Mouse (Mus musculus) granulocyte monocyte progenitor cell, adult 5-6 weeks (primary cell): Measurements from ENCODE around the gene Dmrt1. TPM values are rescaled to one million over a fixed set of nuclear protein-coding genes. Genes with fewer than 3 reads are reported as not detected.

Experiments used
- ATAC-seq: replicated peaks from 2 replicates; pipeline ENCODE4 v1.8.0; 2016; ENCODE audit warnings: mild to moderate bottlenecking, moderate TSS enrichment, inconsistent platforms; ENCODE audit not compliant: poor library complexity, severe bottlenecking
- total RNA-seq, 2 experiments: library from RNA; stranded (forward) in 1 of 2; stranded (reverse) in 1 of 2; fragments of 200-712, 200-1000 nt in 1 of 2; fragments of >200 nt in 1 of 2; fragmentation: Nextera tagmentation in 1 of 2; gene quantifications; 2 replicates each; pipeline ENCODE4 v1.2.3; 2014 to 2017

Dmrt1 gene
- total RNA-seq, 2 experiments from 2014 or later = not detected

DNA sequence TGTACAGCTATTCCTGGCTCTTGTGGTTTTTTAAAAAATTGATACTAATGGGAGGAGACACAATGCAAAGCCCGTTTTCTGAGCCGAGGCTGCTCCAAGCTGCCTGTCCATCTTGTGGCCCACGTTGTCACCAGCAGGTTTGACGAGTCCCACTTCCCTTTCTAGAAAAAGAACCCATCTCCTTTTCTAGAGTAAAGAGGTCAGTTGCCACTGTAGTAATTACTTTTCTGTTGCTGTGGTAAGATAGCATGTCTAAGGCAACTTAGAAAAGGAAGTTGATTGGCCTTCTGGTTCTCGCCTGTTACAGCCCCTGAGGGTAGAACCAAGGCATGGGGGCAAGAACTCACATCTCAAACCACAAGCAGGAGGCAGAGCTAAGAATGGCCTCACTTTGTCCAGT lies 45.6 kb downstream of the Dmrt1 start:
- ATAC-seq = peak; percentile 40; the same call in 1 of the 2 replicates

GRCm38 (mm10) chr19:25564430-25564829 lies 59.0 kb downstream of the Dmrt1 start:
- no peak for ATAC-seq

DNA sequence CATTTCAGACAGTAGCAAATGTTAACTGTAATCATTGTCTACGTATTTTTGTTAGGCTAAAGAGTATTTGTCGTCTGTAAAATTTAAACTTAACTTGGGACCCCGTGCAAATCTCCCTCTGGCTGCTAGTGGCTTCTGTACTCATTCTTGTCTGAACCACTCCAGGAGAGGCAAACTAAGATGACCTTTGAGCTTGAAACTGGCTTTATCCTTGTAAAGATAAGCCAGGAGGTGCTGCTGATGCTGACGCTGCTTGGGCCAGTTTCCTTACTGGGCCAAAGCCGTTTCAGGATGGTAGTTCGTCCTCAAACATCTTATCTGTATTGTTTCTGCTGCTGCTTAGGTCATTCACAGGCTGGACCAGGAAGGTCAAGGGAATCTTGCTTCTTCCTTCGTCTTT lies 64.4 kb downstream of the Dmrt1 start:
- no peak for ATAC-seq

- ATAC-seq = no peak
Measured at GRCm38 (mm10) chr19:25574431-25574830, 69.0 kb downstream of the Dmrt1 start.

DNA sequence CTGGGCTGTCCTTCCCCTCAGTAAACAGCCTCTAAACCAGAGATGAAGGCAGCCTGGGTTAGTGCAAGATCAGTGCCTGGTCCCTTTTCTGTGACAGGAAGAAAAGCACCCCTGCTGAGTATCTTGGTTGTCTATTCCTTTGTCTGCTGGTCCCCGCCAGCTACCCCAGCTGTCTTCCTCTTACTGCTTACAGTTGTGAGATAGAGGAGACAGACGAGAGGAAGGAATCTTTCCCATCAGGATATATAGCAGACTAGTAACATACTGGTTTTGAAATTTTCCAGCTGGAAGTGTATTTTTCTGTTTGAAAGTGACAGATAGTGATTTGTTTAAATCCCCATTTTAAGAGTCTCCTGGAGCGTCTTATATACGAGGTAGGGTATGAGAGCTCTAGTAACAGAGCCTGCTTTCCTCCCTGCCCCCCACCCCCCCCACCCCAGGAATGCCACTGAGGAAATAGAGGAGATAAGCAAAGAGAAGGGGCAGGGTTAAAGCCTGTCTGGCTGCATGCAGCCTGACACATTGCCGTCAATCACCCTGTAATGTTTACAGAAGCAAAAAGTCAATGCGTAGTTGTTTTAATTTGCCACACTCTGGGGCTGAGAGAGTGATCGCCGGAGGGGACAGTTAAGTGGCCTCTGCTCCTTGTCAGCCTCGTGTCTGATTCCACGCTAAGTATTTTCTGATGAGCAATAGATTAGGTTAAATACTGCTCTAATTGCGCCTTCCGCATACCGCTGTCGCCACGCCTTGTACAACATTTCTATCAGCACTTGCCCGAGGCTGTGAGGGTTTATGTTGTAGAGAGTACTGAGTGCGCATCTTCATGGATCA lies 69.8 kb downstream of the Dmrt1 start:
- no peak for ATAC-seq

GRCm38 (mm10) chr19:25578358-25578757 lies 72.9 kb downstream of the Dmrt1 start:
- ATAC-seq = no peak

GRCm38 (mm10) chr19:25579440-25579839 lies 74.0 kb downstream of the Dmrt1 start:
- ATAC-seq = no peak

DNA sequence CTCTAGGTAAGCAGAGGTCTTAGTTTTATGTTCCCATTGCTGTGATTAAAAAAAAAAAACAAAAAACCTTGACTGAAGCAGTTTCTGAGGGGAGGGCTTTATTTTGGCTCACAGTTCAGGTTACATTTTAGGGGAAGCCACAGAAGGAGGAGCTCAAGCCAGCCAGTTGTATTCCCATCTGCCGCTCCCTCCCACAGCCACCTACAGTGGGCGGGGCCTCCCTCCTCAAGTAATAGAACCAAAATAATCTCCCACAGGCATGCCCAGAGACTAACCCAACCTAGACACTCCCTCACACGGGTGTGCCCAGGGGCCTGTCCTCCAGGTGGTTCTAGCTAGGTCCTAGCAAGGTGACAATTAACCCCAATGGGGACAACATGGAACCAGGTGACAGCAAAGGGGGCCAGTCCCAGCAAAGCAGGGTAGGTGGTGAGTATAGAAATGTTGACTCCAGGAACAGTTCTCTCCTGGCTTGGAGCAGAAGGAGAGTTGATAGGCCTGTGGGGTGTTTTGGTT lies 92.4 kb downstream of the Dmrt1 start:
- ATAC-seq = no peak

DNA sequence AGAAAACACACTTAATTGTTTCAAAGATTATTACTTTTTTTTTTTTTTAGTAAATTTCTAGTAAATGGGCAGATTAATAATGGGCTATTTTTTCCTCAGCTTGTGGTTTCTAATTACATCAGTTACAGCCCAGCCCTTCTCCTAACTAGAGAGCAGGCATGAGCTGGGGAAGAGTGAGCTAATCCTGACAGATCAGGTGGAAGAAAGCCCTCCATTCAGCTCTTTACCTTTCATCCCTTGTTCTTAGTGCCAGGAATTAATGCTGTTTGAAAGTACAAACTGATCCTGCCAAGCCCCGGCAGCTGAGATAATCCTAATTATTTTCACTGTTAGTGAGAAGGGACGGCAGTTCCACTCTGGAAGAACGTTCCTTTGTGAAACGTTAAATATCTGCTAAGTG lies 93.2 kb downstream of the Dmrt1 start:
- no peak for ATAC-seq

DNA sequence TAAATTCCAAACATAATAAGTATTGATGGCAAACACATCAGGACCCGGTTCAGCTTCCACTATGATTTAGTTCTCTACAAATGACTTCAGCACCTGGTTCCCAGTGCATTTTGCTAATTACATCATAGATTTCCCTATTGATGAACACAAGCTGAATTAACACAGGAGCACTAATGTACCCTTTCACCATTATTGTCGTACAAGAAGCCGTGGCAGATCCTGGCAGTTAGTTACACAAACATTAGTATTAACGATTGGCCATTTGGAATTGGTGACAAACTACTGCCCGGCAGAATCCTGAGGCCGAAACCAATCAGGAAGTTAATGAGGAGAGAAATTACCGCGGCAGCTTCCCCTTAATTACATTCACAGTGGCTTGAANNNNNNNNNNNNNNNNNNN lies 96.5 kb downstream of the Dmrt1 start:
- ATAC-seq = no peak

- no peak for ATAC-seq
Measured at GRCm38 (mm10) chr19:25607461-25608205, 102.2 kb downstream of the Dmrt1 start.

DNA sequence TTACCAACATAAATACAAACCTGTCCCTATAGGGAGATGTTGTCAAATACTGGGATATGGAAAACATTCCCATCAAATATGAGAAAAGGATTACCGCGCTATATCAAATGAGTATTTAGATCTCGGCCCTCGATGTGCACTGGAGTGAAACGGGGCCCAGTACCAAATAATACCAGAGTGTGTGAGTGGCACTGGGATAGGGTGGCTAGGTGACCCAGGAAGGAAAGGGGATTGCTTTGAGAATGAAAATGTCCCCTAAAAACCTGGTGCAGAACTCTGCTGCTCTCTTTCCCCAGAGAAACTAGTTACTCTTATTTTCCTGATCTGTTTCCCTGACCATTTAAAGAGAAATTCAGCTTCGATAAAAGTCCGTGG lies 102.8 kb downstream of the Dmrt1 start:
- ATAC-seq = no peak

GRCm38 (mm10) chr19:25608961-25609850 lies 103.8 kb downstream of the Dmrt1 start:
- no peak for ATAC-seq

DNA sequence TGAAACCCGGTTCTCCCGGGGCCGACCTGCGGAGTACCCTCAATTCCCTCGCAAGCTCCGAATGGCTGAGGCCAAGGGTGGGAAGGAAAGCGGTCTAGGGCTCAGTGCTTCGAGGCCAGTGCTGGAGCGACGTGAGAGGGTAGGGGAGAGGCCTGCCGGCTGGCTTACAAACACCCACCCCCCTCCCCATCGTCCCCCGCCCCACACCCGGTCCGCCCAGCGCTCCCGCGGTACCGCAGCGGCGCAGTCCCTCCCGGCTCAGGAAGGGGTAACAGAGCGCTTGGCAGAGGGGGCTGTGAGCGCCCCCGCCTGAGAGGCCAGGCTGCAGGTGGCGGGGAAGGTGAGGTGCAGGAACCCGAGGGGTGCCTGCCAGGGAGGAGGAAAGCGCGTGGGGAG lies 104.6 kb downstream of the Dmrt1 start, which contains the start of gene Dmrt3:
Gene Dmrt3, plus strand, starts transcription at position 287 of the 396 bp plus-strand sequence.
- ATAC-seq = no peak

- ATAC-seq = no peak
Measured at GRCm38 (mm10) chr19:25610411-25611111, 105.1 kb downstream of the Dmrt1 start.

DNA sequence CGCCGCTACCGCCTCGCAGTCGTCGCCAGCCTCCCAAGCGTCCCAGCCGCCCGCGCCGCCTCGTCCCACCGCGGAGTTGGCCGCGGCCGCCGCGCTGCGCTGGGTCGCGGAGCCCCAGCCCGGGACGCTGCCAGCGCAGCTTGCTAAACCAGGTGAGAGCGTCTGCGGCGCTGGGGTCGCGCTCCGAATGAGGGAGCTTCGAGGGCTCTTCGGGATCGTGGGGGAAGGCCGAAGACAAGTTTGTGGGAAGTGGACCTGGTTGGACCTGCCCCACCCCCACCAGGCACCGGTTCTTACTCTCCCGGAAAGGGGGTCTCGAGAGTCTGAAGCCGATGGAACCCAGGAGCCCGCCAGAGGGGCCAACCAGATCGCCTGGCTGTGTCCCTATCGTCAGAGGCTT lies 105.7 kb downstream of the Dmrt1 start:
- no peak for ATAC-seq

GRCm38 (mm10) chr19:25611876-25612805 lies 106.7 kb downstream of the Dmrt1 start:
- no peak for ATAC-seq

GRCm38 (mm10) chr19:25612806-25613295 lies 107.4 kb downstream of the Dmrt1 start:
- ATAC-seq = no peak
